Mouse (Mus musculus): ENCODE measurements at regions not wholly inside any gene's neighbourhood (a gene's known extent, or its start where the extent isn't known, plus 50 kb on each side); places are given as distances from the start of the nearest gene placed in this dataset.

GRCm38 (mm10) chr14:105532168-105532745 lies 273.9 kb downstream of the Ndfip2 start:
- no peak for TF ChIP-seq FLI1 (IDR thresholded peaks at IDR 0.05; ENCODE audit: low read length)
- no peak for TF ChIP-seq GATA1 (IDR thresholded peaks at IDR 0.05; ENCODE audit: borderline replicate concordance, low read length)

Measured in megakaryocyte, embryonic 14.5 days (primary cell).